Comparison of ENCODE assay signal across 24 mouse cellular contexts in the genomic region with DNA sequence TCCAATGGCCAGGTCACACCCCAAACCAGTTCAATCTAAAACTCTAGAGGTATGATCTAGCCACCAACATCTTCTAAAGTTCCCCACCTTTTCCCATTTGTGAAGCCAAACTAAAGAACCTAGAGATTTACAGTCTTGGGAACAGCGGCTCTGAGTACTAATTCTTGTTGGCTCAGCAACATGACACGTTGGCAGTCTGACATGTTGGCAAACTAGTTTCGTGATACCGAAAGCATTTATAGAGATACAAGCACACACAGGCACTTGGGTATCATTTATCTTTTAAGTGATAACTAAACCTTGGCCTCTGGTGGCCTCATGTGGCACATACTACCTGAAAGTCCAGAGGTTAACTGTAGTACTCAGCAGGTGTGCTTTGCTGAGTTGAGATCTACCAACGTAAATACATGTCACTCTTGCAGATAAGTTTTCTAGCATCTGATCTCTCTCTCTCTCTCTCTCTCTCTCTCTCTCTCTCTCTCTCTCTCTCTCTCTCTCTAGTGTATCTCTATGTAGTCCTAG. TPM values are rescaled to one million over a fixed set of nuclear protein-coding genes. Genes with fewer than 3 reads are reported as not detected.
DNase-seq lines count a peak whose midpoint lies in the region; ATAC-seq and TF ChIP-seq lines count a peak whose summit lies in the region.
"Had no signal": no experiment of that assay in that cellular context is flagged by ENCODE, and none has a peak within 500 bp of the region (broad histone marks: within the 10 kb centered on the region; RNA-seq: fewer than 3 reads in every experiment).

No protein-coding gene starts in this region.

- peak; percentile 35 for DNase-seq in forebrain, postnatal 0 days
- DNase-seq in urinary bladder, postnatal 14 days (ENCODE audit: low spot score), result peak; percentile 12
- DNase-seq in urinary bladder, adult 2 months (ENCODE audit: low spot score), result no peak
- peak; percentile 98 for DNase-seq in gonadal fat pad, adult 2 months (ENCODE audit: low read depth)
- no peak for DNase-seq in cerebellum, adult 2 months
- no peak for DNase-seq in ovary, postnatal 10 days (ENCODE audit: low spot score)
- DNase-seq: cerebellum, adult 11-12 months; cerebellum, adult 9-11 months; cerebellum, postnatal 36 days; gastrocnemius, postnatal 36 days; heart, adult 18-20 months; heart, postnatal 10 days; heart, postnatal 4 days; kidney, adult 11 months had no signal

- no peak overlapping the region for H3K9ac ChIP-seq in forebrain, postnatal 0 days
- H3K9ac ChIP-seq in forebrain, embryonic 15.5 days (replicated peaks), result no peak overlapping the region
- H3K9ac ChIP-seq: hindbrain, embryonic 13.5 days had no signal

- no peaks in the 10 kb centered on the region for H3K27me3 ChIP-seq in forebrain, postnatal 0 days (ENCODE audit: insufficient read depth, low read length)
- H3K27me3 ChIP-seq in forebrain, embryonic 15.5 days, result no peaks in the 10 kb centered on the region
- H3K27me3 ChIP-seq in small intestine, adult 2 months (ENCODE audit: control insufficient read depth, insufficient read depth, low read length), result no peaks in the 10 kb centered on the region
- no peaks in the 10 kb centered on the region for H3K27me3 ChIP-seq in cerebellum, adult 2 months (ENCODE audit: control insufficient read depth, insufficient read depth, low read length)
- H3K27me3 ChIP-seq: hindbrain, embryonic 13.5 days had no signal

- WGBS in forebrain, postnatal 0 days, result 63% methylated on average over 5 of the region's 5 CpGs
- 75% methylated on average over 5 of the region's 5 CpGs for WGBS in forebrain, embryonic 15.5 days
- WGBS in small intestine, adult 2 months, result 37% methylated on average over 5 of the region's 5 CpGs
- 55% methylated on average over 5 of the region's 5 CpGs for WGBS in cerebellum, adult 2 months

- no peak overlapping the region for H3K4me2 ChIP-seq in forebrain, postnatal 0 days (ENCODE audit: low read depth)
- no peak overlapping the region for H3K4me2 ChIP-seq in forebrain, embryonic 15.5 days (replicated peaks)
- H3K4me2 ChIP-seq: hindbrain, embryonic 13.5 days had no signal

- H3K9me3 ChIP-seq in forebrain, postnatal 0 days (ENCODE audit: low read length), result no peaks in the 10 kb centered on the region
- H3K9me3 ChIP-seq in forebrain, embryonic 15.5 days, result no peaks in the 10 kb centered on the region
- H3K9me3 ChIP-seq: embryonic facial prominence, embryonic 10.5 days; heart, embryonic 10.5 days; hindbrain, embryonic 13.5 days had no signal

- no peak for ATAC-seq in forebrain, postnatal 0 days
- no peak for ATAC-seq in forebrain, embryonic 15.5 days (replicated peaks)

- H3K27ac ChIP-seq in forebrain, postnatal 0 days (ENCODE audit: low read depth, low read length), result no peak overlapping the region
- no peak overlapping the region for H3K27ac ChIP-seq in forebrain, embryonic 15.5 days (replicated peaks)
- peak overlapping the region; percentile 94 for H3K27ac ChIP-seq in small intestine, adult 2 months (ENCODE audit: insufficient read depth, low read depth, low read length)
- no peak overlapping the region for H3K27ac ChIP-seq in cerebellum, adult 2 months (ENCODE audit: insufficient read depth, low read length)
- H3K27ac ChIP-seq: embryonic facial prominence, embryonic 10.5 days; heart, embryonic 10.5 days; hindbrain, embryonic 13.5 days had no signal

- no peaks in the 10 kb centered on the region for H3K4me1 ChIP-seq in forebrain, postnatal 0 days (ENCODE audit: insufficient read depth)
- no peaks in the 10 kb centered on the region for H3K4me1 ChIP-seq in forebrain, embryonic 15.5 days
- peaks cover 24% of the 10 kb centered on the region for H3K4me1 ChIP-seq in small intestine, adult 2 months (ENCODE audit: control insufficient read depth, insufficient read depth, insufficient read length, low read length)
- no peaks in the 10 kb centered on the region for H3K4me1 ChIP-seq in cerebellum, adult 2 months (ENCODE audit: control insufficient read depth, insufficient read depth, low read length)
- H3K4me1 ChIP-seq: embryonic facial prominence, embryonic 10.5 days; heart, embryonic 10.5 days; hindbrain, embryonic 13.5 days had no signal

- no peak for TF ChIP-seq POLR2A in small intestine, adult 2 months (IDR thresholded peaks at IDR 0.05; ENCODE audit: low read depth, low read length)
- TF ChIP-seq POLR2A in cerebellum, adult 2 months (IDR thresholded peaks at IDR 0.05; ENCODE audit: borderline replicate concordance, insufficient read depth, low read length), result no peak

- no peak overlapping the region for H3K4me3 ChIP-seq in forebrain, postnatal 0 days (ENCODE audit: low read depth, low read length)
- H3K4me3 ChIP-seq in forebrain, embryonic 15.5 days, result no peak overlapping the region
- no peak overlapping the region for H3K4me3 ChIP-seq in small intestine, adult 2 months (ENCODE audit: low read depth, low read length)
- no peak overlapping the region for H3K4me3 ChIP-seq in cerebellum, adult 2 months (replicated peaks; ENCODE audit: insufficient read depth, low read depth, low read length)
- H3K4me3 ChIP-seq: embryonic facial prominence, embryonic 10.5 days; heart, embryonic 10.5 days; hindbrain, embryonic 13.5 days had no signal

- H3K36me3 ChIP-seq in forebrain, postnatal 0 days (ENCODE audit: insufficient read depth), result no peaks in the 10 kb centered on the region
- no peaks in the 10 kb centered on the region for H3K36me3 ChIP-seq in forebrain, embryonic 15.5 days
- H3K36me3 ChIP-seq in small intestine, adult 2 months (ENCODE audit: control insufficient read depth, insufficient read depth, low read length), result no peaks in the 10 kb centered on the region
- H3K36me3 ChIP-seq: embryonic facial prominence, embryonic 10.5 days; heart, embryonic 10.5 days; hindbrain, embryonic 13.5 days had no signal

- no peak for TF ChIP-seq CTCF in forebrain, postnatal 0 days (IDR thresholded peaks at IDR 0.05; ENCODE audit: low read depth)
- no peak for TF ChIP-seq CTCF in small intestine, adult 2 months (IDR thresholded peaks at IDR 0.05; ENCODE audit: extremely low read depth, insufficient read length, insufficient replicate concordance, low read depth, low read length)
- no peak for TF ChIP-seq CTCF in cerebellum, adult 2 months (IDR thresholded peaks at IDR 0.05; ENCODE audit: borderline replicate concordance, insufficient read depth, low read depth, low read length)

RNA-seq across cellular contexts. Expression of gene Mfsd13b, which starts 20.2 kb away (rescaled TPM):
- 0.48 TPM in 1 of 2 replicates, not detected in the other for total RNA-seq in forebrain, postnatal 0 days (2014; rRNA removed)
- 0.21 and 0.53 TPM in 2 replicates for polyA plus RNA-seq in forebrain, postnatal 0 days (2015; fragmentation: Nextera tagmentation; extraction: Ambion mirVana)
- 0.28 and 0.64 TPM in 2 replicates for polyA plus RNA-seq in forebrain, embryonic 15.5 days (2015; fragmentation: Nextera tagmentation; extraction: Ambion mirVana)
- polyA plus RNA-seq in urinary bladder, adult 2 months (2012; rRNA removed), result 1.1 and 1.7 TPM in 2 replicates
- 0.85 and 1.00 TPM in 2 replicates for polyA plus RNA-seq in gonadal fat pad, adult 2 months (2012; rRNA removed)
- 0.11 and 0.13 TPM in 2 replicates for polyA plus RNA-seq in small intestine, adult 2 months (2012; rRNA removed)
- 0.54 and 0.61 TPM in 2 replicates for polyA plus RNA-seq in cerebellum, adult 2 months (2012; rRNA removed)
- total RNA-seq: adrenal gland, adult 18-20 months; adrenal gland, postnatal 4 days; ES-E14; gastrocnemius, adult 8-10 months; gastrocnemius, postnatal 36 days; heart, adult 18-20 months; heart, postnatal 10 days; heart, postnatal 4 days had no signal
- polyA plus RNA-seq: embryonic facial prominence, embryonic 14.5 days had no signal

RNA-seq across cellular contexts. Expression of gene Cdr2, which starts 20.4 kb away (rescaled TPM):
- 20.2 and 21.2 TPM in 2 replicates for total RNA-seq in forebrain, postnatal 0 days (2014; rRNA removed)
- 5.4 and 5.8 TPM in 2 replicates for polyA plus RNA-seq in forebrain, postnatal 0 days (2015; fragmentation: Nextera tagmentation; extraction: Ambion mirVana)
- 9.8 and 10.5 TPM in 2 replicates for polyA plus RNA-seq in forebrain, embryonic 15.5 days (2015; fragmentation: Nextera tagmentation; extraction: Ambion mirVana)
- 36.9 and 39.7 TPM in 2 replicates for polyA plus RNA-seq in urinary bladder, adult 2 months (2012; rRNA removed)
- polyA plus RNA-seq in gonadal fat pad, adult 2 months (2012; rRNA removed), result 37.0 and 45.4 TPM in 2 replicates
- 37.1 and 51.7 TPM in 2 replicates for polyA plus RNA-seq in small intestine, adult 2 months (2012; rRNA removed)
- polyA plus RNA-seq in cerebellum, adult 2 months (2012; rRNA removed), result 41.7 and 50.2 TPM in 2 replicates

RNA-seq across cellular contexts. Expression of gene Mettl9, which starts 31.8 kb away (rescaled TPM):
- 118 and 147 TPM in 2 replicates for total RNA-seq in forebrain, postnatal 0 days (2014; rRNA removed)
- 154 and 159 TPM in 2 replicates for polyA plus RNA-seq in forebrain, postnatal 0 days (2015; fragmentation: Nextera tagmentation; extraction: Ambion mirVana)
- polyA plus RNA-seq in forebrain, embryonic 15.5 days (2015; fragmentation: Nextera tagmentation; extraction: Ambion mirVana), result 214 and 232 TPM in 2 replicates
- 45.5 and 48.2 TPM in 2 replicates for polyA plus RNA-seq in urinary bladder, adult 2 months (2012; rRNA removed)
- 27.7 and 34.4 TPM in 2 replicates for polyA plus RNA-seq in gonadal fat pad, adult 2 months (2012; rRNA removed)
- polyA plus RNA-seq in small intestine, adult 2 months (2012; rRNA removed), result 15.2 and 22.6 TPM in 2 replicates
- 46.6 and 47.0 TPM in 2 replicates for polyA plus RNA-seq in cerebellum, adult 2 months (2012; rRNA removed)

Comparison
In these comparisons a context has a peak if more than half of its experiments do, and no peak if none do; other contexts are left out.
1. DNase-seq: peak in forebrain, postnatal 0 days (single experiment), urinary bladder, postnatal 14 days (single experiment) and gonadal fat pad, adult 2 months (single experiment); none in urinary bladder, adult 2 months (single experiment), cerebellum, adult 2 months (0 of 2) and ovary, postnatal 10 days (single experiment).